Mouse (Mus musculus) central nervous system, embryonic 14 days (tissue): ENCODE data around the gene Iffo1. TPM values are rescaled to one million over a fixed set of nuclear protein-coding genes. Genes with fewer than 3 reads are reported as not detected.

Experiments used
- polyA plus RNA-seq: library from polyadenylated mRNA; depleted of rRNA; stranded (reverse); fragments of >200 nt; gene quantifications from 2 replicates; pipeline ENCODE4 v1.2.3, GENCODE M21; 2012; rRNA removed

Gene Iffo1
- 30.9 and 37.7 TPM in 2 replicates for polyA plus RNA-seq

DNA sequence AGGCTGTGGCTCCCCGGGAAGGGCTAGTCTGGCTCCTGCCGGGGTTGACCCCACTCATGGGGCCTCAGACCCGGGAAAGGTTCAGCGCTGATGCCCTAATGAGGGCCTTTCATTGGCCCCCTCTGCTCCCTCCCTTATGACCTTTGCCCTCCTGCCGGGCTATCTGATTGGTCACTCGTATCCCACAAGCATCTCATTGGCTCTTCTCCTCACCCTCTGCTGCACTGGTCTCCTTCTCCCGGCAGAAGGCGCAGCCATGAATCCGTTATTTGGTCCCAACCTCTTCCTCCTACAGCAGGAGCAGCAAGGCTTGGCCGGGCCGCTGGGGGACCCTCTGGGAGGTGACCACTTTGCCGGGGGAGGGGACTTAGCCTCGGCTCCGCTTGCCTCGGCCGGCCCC is at the start of gene Iffo1:
Iffo1 (plus strand) TSS at position 241 of the 400 bp plus-strand sequence.

DNA sequence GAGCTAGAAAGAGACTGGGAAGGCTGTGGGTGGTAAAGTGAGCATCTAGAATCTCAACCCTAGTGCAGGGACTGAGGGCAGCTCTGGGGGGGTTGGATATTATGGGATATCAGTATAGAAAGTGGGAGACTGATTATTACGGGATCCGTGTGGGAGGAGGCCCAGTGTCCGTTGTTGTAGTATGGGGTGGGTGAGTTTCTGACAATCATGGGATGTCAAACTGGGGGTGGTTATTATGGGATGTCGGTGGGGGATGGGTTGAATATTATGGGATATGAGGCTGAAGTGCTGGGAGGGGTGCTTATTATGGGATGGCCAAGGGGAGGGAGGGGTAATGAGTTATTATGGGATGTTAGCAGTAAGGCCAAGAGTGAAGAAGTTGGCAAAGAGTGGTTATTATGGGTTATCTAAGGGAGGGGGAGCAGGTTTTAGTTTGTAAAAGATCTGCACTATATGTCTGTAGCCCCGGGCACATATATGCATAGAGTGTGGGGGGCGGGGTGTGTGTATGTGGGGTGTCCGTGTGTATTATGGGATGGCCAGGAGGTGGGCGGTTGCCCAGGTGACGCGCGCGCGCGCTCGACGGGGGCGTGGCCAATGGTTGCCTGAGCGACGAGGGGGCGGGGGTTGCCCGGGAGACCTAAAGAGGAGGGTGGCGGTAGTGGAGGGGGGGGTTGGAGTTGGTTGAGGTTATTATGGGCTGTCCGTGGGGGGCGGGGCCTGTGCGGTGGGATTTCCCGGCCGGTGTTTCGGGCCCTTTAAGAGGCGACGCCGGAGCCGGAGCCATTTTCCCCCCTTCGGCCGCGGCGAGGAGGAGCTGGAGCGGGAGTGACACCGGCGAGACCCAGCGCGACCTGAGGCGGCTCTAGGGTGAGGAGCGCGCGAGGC is 49.4 kb upstream of the Iffo1 start, which contains the start of gene Chd4:
Chd4 (plus strand) TSS at position 591 of the 888 bp plus-strand sequence.

DNA sequence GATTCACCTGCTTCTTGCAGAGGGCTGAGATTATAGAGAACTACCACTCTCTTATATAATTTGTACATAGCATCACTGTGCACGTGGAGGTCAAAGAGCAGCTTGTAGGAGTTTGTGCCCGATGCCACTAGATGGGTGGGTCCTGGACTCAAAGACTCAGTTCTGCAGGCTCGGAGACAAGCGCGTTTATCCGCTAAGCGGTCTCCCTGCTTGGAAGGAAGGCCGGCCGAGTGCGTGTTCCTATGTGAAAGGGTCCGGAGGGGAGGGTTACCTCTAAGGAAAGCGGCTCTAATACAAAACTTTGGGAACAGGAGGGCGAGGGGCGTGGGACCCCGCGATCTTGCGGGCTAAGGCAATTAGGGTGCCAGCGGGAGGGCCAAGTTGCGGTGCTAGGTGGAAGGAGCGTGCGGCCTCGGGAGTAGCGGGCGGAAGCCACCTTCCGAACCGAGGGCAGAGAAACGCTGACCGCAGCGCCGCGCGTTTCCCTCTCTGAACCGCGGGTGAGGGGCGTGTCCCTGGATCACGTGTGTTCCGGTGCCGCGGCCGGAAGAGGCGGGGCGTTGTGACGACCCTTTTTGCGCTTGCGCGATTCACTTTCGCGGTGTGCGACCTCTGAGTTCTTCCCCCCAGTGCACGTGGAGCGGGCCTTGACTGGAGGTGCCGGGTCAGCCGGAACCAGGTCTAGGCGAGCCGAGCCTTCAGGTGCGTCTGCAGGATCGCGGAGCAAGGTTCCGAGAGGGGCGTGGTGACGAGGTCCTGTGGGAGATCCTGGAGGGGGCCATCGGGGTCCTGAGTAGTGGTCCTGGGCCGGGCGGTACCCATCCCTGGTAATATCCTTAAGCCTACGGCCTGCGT is 13.5 kb upstream of the Iffo1 start, which contains the start of gene Nop2:
Nop2 (plus strand) TSS at position 608 of the 855 bp plus-strand sequence.

DNA sequence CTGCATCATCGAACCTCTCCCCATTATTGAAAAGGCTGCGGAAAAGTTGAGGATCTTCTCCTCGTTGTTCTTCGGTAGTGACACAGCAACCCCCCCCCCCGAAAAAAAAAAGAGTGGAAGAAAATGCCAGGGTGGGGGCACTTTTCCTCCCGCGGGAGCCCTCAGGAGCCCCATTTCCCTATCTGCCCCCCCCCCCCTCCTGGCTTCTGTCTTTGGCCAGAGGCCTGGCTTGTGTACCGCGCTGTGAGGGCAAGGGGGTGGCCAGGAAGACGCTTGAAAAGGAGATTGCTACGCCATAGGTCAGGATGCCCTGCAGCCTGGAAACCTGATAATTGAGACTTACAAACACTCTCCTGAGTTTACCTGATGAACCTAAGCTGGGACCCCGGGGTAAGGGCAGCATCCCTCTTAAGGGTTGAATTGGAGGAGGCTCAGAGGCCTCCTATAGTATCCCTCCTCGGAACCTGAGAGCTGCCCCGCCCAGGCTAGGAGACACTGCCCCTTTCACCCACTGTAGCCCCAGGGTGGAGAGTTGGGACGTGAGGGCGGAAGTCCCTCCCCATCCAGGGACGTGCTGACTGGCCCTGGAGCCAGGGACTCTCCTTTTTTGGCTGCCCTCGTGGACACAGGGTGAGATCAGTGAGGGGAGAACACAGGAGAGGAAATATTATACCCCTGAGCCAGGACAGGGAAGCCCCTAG is 21.2 kb downstream of the Iffo1 start, which contains the start of gene Gapdh:
Gapdh (minus strand) TSS at position 417 of the 701 bp plus-strand sequence.

DNA sequence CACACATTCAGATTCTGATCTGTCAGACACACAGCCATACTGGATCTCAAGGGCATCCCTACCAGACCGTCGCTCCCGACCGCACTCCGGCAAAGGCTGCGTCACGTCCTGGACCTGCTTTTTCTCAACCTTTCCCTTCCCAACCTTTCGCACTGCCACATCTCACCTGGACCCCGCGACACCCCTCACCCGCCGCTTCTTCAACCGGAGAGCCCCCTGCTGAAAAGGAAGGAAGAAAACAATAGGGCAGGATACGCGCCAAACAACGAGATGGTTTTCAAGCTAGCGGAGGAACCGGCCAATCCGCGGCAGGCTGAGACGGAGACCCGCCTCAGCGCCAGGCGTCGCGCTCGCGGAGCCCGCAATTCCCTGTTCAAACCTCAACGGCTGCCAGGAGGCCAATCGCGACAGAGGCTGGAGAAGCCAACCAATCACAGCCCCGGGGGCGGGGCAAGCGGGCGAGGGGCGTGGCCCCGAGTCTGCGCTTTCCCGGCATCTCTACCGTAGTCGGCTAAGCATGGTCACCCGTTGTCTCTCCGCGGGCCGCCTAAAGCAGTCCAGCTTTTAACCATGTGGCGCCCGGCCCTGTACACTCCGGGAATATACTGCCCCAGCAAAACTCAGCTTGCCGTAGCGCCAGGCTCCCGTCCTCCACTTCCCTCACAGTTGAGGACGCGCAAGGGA is 46.4 kb downstream of the Iffo1 start, which contains the start of the genes Ncapd2 and Mrpl51:
Ncapd2 (minus strand) TSS at position 370 of the 684 bp plus-strand sequence.
Mrpl51 (plus strand) TSS at position 470 of the 684 bp plus-strand sequence.

Other genes starting within 250 kb of the Iffo1 start
- gene Lag3, start 233.5 kb upstream of the Iffo1 start, polyA plus RNA-seq, result 4.0 and 4.2 TPM in 2 replicates
- gene Ptms, start 225.1 kb upstream of the Iffo1 start, polyA plus RNA-seq, result 2,372 and 2,516 TPM in 2 replicates
- gene Mlf2, start 213.9 kb upstream of the Iffo1 start, polyA plus RNA-seq, result 531 and 537 TPM in 2 replicates
- gene Cops7a, start 179.7 kb upstream of the Iffo1 start, polyA plus RNA-seq, result 135 and 153 TPM in 2 replicates
- gene Pianp, start 148.5 kb upstream of the Iffo1 start, polyA plus RNA-seq, result 36.3 and 46.5 TPM in 2 replicates
- gene Zfp384, start 136.1 kb upstream of the Iffo1 start, polyA plus RNA-seq, result 104 and 109 TPM in 2 replicates
- 150 and 154 TPM in 2 replicates for gene Ing4, start 105.5 kb upstream of the Iffo1 start, polyA plus RNA-seq
- 33.4 and 35.8 TPM in 2 replicates for gene Acrbp, start 95.6 kb upstream of the Iffo1 start, polyA plus RNA-seq
- gene Lpar5, start 77.3 kb upstream of the Iffo1 start, polyA plus RNA-seq, result 0.57 and 1.2 TPM in 2 replicates
- gene Chd4, start 49.3 kb upstream of the Iffo1 start, polyA plus RNA-seq, result 123 and 129 TPM in 2 replicates
- 41.9 and 42.5 TPM in 2 replicates for gene Nop2, start 13.3 kb upstream of the Iffo1 start, polyA plus RNA-seq
- 2,744 and 3,766 TPM in 2 replicates for gene Gapdh, start 21.2 kb downstream of the Iffo1 start, polyA plus RNA-seq
- gene Ncapd2, start 46.5 kb downstream of the Iffo1 start, polyA plus RNA-seq, result 207 and 239 TPM in 2 replicates
- gene Mrpl51, start 46.6 kb downstream of the Iffo1 start, polyA plus RNA-seq, result 67.8 and 68.4 TPM in 2 replicates
- gene Vamp1, start 70.3 kb downstream of the Iffo1 start, polyA plus RNA-seq, result 21.0 and 25.2 TPM in 2 replicates
- gene Tapbpl, start 86.6 kb downstream of the Iffo1 start, polyA plus RNA-seq, result 2.4 and 3.3 TPM in 2 replicates
- 0.21 and 0.28 TPM in 2 replicates for gene Cd27, start 91.8 kb downstream of the Iffo1 start, polyA plus RNA-seq
- 0.04 TPM in 1 of 2 replicates, not detected in the other for gene Tuba3a, start 140.8 kb downstream of the Iffo1 start, polyA plus RNA-seq
- 11.7 and 18.6 TPM in 2 replicates for gene Ltbr, start 168.6 kb downstream of the Iffo1 start, polyA plus RNA-seq
- gene Scnn1a, start 175.4 kb downstream of the Iffo1 start, polyA plus RNA-seq, result 0.36 and 0.73 TPM in 2 replicates
- 18.5 and 32.1 TPM in 2 replicates for gene Tnfrsf1a, start 204.1 kb downstream of the Iffo1 start, polyA plus RNA-seq
- 0.06 and 0.21 TPM in 2 replicates for gene Plekhg6, start 235.6 kb downstream of the Iffo1 start, polyA plus RNA-seq